Mouse (Mus musculus): ENCODE results near the gene Hyal1. TPM values are rescaled to one million over a fixed set of nuclear protein-coding genes. Genes with fewer than 3 reads are reported as not detected.
A peak's percentile ranks its signal among the peaks of the same experiment; 100 is the strongest.
"Not testable (repeated sequence)": the region's sequence is repeated elsewhere in the genome, so short reads cannot be mapped to it uniquely, and the experiment has no call there.

The Hyal1 gene
- total RNA-seq, 2 experiments from 2014 or later, result 5.0 to 7.4 TPM

DNA sequence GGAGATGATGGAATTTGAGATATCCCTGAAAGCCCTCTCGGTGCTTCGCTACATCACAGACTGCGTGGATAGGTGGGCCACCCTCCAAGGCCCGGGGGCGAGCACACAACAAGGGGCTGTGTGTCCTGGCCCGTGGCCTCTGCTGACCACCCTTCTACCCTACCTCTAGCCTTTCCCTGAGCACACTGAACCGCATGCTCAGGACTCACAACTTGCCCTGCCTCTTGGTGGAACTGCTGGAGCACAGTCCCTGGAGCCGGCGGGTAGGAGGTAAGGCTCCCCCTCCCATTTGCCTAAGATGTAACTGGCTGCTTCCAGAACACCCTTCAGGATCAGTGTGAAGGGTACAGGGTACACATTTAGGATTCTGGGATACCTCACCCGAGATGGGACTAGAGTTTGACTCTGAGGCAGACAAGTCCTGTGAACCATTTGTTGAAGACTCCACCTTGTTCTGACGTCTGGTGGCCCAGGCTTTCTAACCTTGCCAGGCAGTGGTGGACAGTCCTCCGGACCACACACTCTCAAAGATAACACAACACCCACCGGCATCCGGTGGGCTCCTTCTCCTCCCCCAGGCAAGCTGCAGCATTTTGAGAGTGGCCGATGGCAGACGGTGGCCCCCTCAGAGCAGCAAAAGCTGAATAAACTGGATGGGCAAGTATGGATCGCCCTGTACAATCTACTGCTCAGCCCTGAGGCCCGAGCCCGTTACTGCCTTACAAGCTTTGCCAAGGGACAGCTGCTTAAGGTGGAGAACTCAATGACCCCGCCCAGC, 27.2 kb upstream of the Hyal1 start:
- intact Hi-C loops (cut with DNase I), result no loop called here
- DNase-seq (ENCODE audit: low spot score in 2 of 2), result no peak

DNA sequence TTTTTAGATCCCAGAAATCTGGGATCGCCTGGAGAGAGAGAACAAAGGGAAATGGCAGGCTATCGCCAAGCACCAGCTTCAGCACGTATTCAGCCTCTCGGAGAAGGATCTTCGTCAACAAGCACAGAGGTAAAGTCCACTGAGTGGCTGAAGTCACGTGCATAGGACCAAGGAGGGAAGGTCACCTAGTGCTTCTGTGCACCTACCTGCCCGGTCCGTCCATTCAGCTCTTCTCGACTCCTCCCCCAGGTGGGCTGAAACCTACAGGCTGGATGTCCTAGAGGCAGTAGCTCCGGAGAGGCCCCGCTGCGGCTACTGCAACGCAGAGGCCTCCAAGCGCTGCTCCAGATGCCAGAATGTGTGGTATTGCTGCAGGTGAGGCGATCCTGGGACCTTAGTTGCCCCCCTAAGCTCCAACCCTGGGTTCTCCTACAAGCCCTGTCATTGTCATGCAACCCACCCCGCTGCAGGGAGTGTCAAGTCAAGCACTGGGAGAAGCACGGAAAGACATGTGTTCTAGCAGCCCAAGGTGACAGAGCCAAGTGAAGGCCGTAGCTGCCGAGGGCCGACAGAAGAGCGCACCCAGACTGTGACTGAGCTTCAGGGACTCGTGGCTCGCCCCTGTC, 26.1 kb upstream of the Hyal1 start:
- intact Hi-C loops (cut with DNase I), result no loop called here
- no peak for DNase-seq (ENCODE audit: low spot score in 2 of 2)

DNA sequence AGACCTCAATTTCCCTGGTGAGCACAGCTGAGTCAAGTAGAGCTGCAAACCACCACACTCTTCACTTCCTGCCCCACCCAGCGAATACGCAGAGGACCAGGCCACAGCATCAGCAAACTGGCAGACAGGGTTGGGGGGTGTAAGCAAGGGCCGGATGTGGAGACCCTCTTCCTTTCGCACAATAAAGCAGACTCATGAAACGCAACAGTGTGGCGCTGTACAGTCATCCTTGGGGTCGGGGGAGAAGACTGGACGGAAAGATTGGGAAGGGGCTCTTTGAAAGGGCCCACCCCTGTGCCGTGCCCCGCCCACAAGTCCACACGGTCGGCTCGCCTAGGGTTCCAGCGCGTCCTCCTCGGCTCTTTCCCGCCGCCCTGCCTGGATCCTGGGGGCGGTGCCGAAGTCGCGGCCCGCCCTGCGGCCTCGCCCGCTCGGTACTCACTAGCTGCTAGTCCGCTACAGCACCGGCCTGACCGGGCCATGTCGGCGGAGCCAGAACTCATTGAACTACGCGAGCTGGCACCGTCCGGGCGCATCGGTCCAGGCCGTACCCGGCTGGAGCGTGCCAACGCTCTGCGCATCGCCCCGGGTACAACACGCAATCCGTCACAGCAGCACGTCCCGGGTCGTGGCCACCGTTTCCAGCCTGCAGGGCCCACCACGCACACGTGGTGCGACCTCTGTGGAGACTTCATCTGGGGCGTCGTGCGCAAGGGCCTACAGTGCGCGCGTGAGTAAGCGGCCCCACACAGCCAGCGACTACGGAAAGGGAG, 25.4 kb upstream of the Hyal1 start, which contains the start of gene Rassf1:
TSS of gene Rassf1 (plus strand) at position 439 of the 773 bp plus-strand sequence.
- DNase-seq (ENCODE audit: low spot score in 2 of 2), result peak in 1 of 2 experiments; percentile 30
- intact Hi-C loops (cut with DNase I), result no loop called here

DNA sequence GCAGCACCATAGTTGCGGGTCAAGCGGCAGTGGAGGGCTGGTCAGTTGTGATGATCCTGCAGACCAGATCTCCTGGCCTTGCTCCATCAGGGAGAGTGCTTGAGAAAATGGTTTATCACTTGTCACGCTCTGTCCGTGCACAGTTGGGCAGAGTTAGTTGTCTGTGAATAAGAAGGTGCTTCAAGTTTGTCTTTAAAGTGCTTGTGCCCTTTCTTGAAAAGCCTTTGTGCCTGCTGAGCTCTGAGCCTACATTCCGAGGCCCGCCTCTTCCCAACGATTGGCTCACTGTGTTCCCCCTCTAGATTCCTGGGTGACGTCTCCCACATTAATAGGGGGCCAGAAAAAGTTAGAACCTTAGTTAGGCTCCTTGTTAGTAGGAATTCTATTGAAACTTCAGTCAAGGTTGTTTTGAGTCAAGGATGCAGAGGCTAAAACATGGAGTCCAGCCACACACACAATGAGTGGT, 24.8 kb upstream of the Hyal1 start:
- intact Hi-C loops (cut with DNase I), result no loop called here
- DNase-seq (ENCODE audit: low spot score in 2 of 2), result no peak

DNA sequence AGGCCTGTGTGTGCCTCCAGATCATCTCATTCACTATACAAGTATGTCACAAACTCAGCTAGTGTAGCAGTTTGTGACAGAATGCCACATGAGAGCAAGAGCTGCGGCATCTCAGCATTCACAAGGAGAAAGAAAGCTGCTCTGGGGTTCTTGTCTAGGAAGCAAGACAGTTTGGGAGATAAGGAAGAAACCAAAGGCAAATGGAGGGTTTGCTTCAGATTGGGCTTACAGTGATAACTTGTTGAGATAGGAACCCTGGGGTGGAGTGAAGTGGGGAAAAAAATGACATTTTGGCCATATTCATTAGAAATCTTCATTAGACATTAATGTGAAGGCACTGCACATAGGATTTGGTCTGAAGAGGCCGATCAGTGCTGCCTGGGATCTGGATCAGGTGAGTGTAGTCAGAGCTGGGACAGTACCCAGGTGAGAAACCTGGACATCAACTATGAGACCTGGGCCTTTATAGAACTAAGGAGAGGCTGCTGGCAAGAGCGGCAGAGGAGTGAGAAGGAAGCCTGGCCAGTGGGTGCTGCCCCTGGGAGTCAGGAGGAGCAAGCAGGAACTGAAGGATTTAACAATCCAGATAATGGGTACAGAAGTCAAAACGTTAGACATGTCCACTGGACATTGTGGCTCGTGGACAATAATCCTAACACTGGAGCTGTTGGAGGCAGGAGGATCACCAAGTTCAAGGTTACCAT, 23.9 kb upstream of the Hyal1 start:
- intact Hi-C loops (cut with DNase I), result no loop called here

DNA sequence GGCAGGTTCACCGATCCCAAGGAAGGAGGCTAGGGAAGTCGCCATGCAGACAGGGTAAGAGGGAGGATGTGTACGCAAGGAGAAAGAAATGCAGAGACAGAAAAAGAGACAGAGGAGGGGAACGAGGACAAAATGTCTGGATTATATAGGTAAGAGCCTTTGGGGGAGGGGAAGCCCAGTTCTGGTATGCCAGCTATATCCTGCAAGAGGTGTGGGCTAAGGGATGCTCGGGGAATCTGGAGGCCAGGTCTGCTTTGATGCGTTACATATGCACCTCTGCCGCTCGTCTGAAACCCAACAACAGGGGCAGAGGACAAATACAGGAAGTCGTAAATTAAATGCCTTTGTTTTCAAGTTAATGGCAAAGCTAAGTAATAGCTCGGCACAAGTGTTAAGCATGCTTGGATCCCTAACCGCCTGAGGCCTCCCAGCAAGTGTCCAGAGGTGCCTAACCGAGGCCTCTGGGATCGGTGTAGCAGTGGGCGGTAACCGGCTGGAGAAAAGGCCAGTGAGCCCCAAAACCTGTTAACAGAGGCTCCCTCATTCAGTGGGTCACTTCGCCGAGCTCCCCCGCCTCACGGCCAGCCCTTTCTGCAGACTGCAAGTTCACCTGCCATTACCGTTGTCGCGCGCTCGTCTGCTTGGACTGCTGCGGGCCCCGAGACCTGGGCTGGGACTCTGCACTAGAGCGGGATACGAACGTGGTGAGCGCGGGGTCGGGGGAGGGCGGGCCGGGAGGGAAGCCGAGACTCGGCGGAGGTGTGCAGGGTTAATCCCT, 23.0 kb upstream of the Hyal1 start:
- peak in 1 of 2 experiments; percentile 32 for DNase-seq (ENCODE audit: low spot score in 2 of 2)
- intact Hi-C loops (cut with DNase I), result no loop called here

More for the DNA sequence above, 23.9 kb upstream of the Hyal1 start:
- no peak for DNase-seq (ENCODE audit: low spot score in 2 of 2)

DNA sequence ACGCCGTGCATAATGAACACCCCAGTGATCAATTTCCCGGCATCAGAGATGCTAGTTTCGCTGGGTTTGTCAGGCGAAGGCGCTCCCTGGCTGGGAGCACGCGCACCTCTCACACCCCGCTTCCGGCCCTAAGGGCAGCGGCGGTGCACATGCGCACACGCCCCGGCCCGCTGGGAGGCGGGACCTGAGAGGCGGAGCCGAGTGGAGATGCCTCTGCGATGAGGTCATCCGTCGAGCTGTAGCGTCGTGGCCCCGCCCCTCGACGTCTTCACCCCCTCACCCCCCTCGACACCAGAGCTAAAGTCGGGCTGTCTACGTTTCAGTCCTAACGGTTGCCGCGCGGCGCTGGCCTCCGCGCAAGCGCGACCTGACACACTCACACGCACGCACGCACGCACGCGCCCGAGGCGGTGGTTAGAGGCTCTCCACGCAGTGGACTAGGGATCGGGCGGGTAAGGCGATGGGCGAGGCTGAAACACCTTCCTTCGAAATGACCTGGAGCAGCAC, 22.4 kb upstream of the Hyal1 start:
- intact Hi-C loops (cut with DNase I), result no loop called here
- DNase-seq (ENCODE audit: low spot score in 2 of 2), result peak; percentile 93 to 98

DNA sequence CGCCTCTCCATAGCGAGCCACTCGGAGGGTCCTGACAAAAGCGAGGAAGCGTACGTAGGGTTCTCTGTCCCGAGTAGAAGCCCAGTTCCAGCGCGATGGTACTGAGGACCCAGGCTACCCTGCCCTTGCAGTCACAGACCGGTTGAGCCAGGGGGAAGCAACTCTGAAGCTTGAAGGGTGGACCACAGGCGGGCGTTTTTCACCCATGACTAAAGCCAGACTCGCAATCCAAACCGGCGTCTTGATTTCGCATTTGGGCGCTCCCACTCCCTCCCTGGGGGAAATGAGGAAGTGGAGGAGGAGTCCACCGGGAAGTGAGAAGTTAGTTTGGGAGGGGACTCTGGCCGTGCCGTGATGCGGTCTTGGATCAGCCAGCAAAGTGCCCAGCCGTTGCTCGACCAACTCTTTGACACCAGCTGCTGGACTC, 21.7 kb upstream of the Hyal1 start:
- intact Hi-C loops (cut with DNase I), result no loop called here
- peak in 1 of 2 experiments; percentile 44 for DNase-seq (ENCODE audit: low spot score in 2 of 2)

DNA sequence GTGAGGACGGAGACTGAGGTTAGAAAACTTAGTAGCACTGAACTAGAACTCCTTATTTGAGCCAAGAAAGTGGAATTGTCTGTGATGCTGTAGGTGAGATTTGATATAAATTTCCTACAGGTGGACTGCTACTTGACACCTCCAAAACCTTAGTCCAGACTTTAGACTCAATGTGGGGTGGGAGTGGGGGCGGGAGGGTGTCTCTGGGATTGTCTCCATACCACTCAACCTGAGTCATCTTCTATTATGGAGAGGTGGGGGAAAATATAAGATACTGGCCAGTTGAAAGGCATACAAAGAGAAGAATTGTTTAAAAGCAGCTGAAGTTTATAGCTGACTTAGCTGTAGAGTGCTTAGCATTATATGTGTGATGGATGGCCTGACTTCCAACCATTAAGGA, 21.0 kb upstream of the Hyal1 start:
- intact Hi-C loops (cut with DNase I), result no loop called here
- no peak for DNase-seq (ENCODE audit: low spot score in 2 of 2)

DNA sequence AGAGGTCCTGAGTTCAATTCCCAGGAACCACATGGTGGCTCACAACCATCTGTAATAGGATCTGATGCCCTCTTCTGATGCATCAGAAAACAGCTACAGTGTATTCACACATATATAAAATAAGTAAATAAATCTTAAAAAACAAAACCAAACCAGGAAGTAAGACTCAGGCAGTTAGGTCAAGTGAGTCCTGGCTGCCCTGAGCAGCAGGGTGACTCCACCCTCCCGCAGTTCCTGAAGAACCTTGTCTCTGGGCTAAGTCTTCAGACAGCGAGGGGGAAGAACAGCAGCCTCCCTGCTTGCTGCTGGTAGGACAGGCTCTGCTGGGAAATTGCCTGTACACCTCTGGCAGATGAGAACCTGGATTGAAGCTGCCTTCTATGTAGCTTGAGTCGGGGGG, 20.4 kb upstream of the Hyal1 start:
- DNase-seq (ENCODE audit: low spot score in 2 of 2), result no peak
- intact Hi-C loops (cut with DNase I), result no loop called here

DNA sequence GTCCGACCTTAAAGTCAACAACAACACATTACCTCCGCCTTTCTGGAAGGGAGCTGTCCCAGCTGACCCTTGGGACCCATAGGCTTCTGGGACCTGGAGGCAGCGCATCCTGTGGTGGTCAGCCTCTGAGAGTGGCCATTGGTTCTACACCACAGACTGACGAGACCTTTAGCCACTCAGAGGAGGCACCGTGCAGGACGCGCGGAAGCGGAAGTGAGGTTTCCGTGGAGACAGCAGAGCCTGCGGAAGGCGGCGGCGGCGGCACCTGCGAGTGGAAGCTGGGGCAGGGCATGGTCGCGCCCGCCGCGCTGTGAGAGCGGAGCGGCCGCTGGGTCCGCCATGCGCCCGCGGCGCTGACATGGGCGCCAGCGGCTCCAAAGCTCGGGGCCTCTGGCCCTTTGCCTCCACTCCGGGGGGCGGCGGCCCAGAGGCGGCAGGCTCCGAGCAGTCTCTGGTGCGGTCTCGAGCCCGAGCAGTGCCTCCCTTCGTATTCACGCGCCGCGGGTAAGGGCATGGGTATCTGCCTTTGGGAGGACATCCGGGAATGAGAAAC, 13.6 kb upstream of the Hyal1 start, which contains the start of gene Tusc2:
TSS of gene Tusc2 (plus strand) at position 227 of the 553 bp plus-strand sequence.
- intact Hi-C loops (cut with DNase I), result no loop called here
- DNase-seq (ENCODE audit: low spot score in 2 of 2), result peak; percentile 95 to 99

DNA sequence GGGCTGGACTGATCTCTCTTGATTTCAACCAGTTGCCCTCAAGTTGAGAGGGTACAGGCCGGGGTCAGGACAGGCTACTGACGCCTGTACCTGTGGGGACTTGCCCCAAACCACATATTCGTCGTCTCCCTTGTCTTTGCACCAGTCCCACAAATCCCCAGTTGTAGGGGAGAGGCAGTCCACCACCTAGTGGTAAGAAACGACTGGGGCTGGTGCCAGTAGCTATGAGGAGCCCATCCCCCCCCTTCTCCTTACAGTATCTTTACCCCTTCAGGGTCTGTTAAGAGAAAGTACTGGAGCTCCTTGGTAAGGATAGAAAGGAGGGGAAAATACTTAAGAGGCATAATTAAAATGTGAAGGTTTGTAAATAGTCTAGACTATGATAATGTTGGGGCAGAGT, 11.2 kb upstream of the Hyal1 start:
- intact Hi-C loops (cut with DNase I); DNase-seq (ENCODE audit: low spot score in 2 of 2): not testable (repeated sequence)

DNA sequence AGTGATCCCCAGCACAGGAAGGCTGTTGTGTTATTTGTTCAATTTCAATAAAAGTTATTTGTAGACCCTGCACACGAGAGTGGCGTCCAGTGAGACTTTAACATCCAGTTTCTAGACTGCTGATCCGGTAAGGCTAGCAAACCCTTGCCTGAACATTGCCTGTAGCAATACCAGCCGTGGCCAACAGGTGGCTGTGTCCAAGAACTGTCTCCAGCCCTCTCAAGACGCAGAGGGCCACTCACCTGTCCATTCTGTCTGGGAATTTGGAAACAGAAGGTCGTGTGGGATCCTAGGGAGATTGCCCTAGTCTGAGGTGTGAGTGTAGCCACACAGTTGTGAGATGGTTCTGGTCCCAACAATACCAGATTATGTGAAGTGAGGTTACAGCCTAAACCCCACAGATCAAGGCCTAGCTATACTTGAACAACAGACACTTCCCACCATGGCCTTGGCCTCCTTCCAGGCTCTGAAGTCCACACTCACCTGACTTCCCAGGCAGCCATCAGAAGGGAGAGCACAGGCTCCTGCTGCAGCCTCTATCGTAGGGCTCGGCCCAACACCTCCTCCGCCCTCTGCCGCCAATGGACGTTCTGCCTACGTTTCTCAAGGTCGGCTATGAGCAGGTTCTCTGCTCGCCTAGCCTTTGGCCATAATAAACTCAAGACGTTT, 10.6 kb upstream of the Hyal1 start:
- intact Hi-C loops (cut with DNase I), result no loop called here
- DNase-seq (ENCODE audit: low spot score in 2 of 2), result peak; percentile 71 to 76

DNA sequence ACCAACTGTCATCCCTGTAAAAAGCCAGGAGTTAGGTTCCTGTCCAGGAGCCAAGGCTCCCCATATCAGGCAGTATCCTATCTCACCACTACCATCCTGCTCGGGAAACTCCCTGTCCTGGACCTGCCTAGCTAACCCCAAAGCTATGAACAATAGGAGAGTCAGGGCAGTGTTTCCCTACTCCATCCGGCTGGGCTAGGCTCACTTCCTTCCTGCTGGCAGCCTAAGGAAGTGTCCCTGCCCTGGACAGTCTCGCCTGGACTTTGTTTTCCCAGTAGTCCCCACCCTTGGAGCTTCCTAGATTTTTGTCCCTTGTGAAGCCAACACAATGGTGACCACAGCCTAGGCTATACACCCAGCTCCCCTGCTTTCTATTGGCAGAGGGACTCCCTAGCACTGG, 9.9 kb upstream of the Hyal1 start:
- DNase-seq (ENCODE audit: low spot score in 2 of 2), result no peak
- intact Hi-C loops (cut with DNase I), result no loop called here

DNA sequence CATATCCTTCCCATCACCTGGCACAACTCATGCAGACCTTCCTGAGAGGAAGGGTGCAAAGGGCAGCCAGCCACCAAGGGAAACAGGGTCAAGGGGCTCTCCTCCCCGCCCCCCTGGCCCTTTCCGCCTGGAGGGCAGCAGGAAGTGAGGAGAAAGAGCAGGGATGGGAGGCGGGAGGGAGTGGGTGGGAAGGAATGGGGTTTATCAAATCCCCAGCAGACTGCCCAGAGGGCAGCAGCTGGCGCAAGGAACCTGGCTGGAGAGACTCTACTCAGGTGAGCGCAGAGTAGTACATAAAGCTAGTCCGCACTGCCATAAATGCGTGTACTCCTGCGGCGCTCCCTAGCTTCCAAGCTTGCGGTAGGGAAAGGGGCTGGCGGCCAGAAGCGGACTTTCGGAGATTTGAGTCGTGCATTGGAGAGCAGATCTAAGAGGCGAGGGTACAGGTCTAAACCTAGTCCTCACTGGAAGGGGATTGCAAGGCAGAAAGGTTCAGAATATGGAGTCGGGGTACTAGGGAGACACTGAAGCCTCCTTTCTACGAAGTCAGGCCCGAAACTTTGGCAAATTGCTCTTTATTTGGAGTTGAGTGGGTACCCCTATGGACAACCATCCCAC, 8.9 kb upstream of the Hyal1 start, which contains the start of gene Hyal2:
TSS of gene Hyal2 (plus strand) at position 244 of the 618 bp plus-strand sequence.
- DNase-seq (ENCODE audit: low spot score in 2 of 2), result no peak
- intact Hi-C loops (cut with DNase I), result no loop called here

DNA sequence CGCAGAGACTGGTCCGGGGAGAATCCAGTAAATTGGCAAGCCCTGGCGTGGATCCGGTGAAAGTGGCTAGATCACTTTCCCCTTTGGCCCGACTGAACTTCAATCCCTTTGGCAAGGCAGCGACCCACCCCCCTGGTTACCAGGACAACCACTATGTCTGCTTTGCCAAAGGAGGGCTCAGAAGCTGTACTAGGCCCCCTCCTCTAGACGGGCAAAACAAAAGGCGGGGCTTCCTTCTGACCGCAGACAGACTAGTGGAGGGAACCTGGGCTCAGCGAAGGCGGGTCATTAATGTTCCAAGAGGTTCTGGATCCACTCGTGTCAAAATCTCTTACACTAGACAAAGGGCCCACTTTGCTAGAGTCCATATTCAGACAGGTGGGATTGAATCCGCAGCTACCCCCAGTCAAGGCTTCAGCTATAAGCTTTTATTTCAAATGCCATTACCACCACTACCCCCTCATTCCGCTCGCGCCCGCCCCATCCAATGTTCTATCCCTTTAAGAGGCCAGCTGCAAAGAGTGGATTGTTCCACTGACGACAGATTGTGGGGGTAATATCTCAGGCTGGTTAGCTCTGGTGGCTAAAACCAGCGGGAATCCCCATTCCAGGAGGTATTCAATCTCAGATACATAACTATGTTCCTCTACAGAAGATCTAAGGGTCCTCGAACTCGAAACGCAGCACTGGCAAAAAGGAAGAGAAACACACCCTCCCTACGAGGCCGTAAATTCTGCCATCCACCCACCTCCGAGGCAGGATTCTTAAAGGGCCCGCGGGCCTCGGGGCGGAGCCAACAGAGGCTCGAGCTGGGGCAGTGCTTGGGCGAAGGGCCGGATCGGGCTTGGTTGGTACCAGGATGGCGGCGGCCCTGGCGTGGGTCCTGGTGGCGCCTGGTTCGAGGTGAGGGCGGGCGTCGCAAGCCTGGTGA, 8.1 kb upstream of the Hyal1 start:
- peak; percentile 78 to 83 for DNase-seq (ENCODE audit: low spot score in 2 of 2)
- intact Hi-C loops (cut with DNase I), result no loop called here
